Mouse (Mus musculus) neural tube, embryonic 10.5 days (tissue): ENCODE measurements around the gene Casq2.

Source experiments
- DNase-seq: peaks from one replicate; pipeline ENCODE4 v3.0.0-alpha.2; 2017; ENCODE audit warnings: low spot score; ENCODE audit errors: extremely low spot score

The Casq2 gene

DNA sequence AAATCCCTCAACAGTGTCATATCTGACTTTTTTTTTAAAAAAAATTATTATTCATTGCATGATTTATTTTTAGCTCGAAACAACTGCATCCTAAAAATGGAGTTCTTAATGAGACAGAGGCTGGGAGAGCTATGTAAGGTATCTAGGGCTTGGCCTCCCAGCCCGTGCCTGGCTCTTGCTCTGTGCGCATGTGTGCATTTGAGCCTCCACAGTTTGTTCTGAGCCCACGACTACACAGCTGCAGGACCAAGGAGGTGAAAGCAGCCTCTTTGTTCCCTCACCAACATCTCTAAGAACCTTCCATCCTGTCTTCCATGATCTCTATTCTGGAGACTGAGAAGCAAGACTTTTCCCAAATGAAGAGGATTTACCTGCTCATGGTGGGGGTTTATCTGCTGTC lies at the start of gene Casq2:
Casq2 (plus strand) TSS at position 133 of the 400 bp plus-strand sequence.
- no peak for DNase-seq

- no peak for DNase-seq
Observed at GRCm38 (mm10) chr3:102037806-102038205, 48.4 kb upstream of the Casq2 start.

DNA sequence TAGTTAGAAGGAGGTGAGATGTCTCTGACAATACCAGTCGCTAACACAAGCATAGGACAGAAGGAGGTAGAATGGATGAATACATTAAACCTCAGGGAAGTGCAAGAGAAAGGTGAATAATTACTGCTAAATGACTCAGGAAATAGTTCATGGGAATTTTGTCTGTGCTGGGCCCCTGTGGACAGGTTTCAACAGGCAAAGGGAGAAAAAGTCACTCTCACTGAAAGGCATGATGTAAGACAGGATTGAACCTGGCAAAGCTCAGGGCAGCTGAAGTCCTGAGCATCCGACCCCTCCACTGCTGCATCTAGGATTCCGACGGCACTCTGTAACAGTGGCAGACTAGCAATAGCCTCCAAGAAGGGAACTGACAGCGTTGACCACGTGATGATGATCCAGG lies 47.6 kb upstream of the Casq2 start:
- DNase-seq, result no peak

DNA sequence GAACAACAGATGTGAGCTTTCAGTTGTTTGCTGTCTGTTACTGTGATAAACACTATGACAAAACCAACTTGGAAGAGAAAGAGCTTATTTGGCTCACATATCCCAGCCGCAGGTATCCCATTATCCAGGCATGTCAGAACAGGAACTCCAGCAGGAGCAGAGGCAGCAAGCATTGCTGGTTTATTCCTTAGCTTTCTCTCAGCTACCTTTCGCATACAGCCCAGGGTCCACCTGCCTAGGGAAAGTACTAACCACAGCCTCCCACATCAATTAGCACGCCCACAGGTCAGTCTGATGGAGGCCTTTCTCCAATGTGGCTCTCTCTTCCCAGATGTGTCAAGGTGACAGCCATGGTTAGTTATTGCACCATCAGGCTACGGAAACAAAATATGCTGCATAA lies 44.6 kb upstream of the Casq2 start:
- DNase-seq, result no peak

DNA sequence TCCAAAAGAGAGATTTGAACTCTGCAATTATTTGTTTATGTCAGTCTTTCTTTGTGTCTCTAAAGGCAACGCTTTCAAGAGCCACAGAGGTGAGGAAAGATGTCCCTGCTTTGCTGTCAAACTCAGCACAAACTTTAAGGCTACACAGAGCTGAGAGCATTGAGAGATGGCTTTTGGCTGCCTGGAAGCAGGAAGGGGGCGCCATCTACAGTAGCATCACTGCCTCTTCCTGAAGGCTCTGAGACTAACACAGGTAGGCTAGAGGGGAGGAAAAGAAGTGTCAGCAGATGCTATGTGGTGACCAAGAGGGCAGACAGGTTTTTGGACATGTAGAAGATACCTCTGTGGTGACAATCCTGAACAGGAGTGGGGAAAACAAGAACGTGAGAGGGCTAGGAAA lies 41.1 kb upstream of the Casq2 start:
- DNase-seq, result no peak

- no peak for DNase-seq
Observed at GRCm38 (mm10) chr3:102047532-102047931, 38.7 kb upstream of the Casq2 start.

DNA sequence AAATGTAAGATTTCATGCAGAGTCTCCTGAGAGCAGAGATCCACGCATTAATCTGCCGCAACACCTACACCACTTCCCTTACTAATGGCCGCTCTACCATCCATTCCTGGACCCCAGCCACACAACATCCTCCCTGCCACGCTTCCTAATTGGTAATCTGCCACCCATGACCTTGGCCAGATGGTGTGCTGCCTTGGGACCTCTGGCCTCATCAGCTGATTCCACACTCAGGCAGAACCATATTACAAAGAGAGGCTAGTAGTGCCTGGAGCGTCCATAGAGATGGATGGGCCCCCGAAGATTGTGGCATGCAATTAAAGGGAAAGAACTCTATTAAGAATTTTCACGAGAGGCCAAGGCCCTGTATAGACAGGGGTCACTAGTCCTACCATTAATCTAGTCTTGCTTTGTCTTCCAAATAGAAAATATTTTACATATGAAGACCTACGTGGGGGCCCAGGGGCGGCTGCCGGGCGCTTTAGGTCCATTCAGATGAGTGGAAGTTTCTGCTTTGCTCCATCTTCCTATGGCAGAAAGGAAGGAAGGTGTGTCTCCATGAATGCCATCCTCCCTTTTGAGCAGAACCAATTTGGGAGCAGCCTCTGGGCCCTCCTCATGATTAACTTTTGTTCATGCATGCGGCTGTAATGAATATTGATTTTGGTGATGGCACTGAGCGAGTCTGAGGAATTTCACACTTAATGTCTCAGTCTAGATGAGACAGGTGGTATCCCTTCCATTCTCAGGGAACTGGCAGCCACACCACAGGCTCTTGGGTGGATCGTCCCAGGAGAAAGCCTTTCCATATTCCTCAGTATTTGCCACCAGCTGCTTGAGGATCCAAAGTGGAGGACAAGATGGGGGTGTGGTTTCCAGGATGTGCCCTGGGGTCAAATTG lies 36.8 kb upstream of the Casq2 start:
- peak; percentile 57 for DNase-seq

- no peak for DNase-seq
Observed at GRCm38 (mm10) chr3:102052036-102052435, 34.2 kb upstream of the Casq2 start.

GRCm38 (mm10) chr3:102053293-102053692 lies 32.9 kb upstream of the Casq2 start:
- DNase-seq, result no peak

DNA sequence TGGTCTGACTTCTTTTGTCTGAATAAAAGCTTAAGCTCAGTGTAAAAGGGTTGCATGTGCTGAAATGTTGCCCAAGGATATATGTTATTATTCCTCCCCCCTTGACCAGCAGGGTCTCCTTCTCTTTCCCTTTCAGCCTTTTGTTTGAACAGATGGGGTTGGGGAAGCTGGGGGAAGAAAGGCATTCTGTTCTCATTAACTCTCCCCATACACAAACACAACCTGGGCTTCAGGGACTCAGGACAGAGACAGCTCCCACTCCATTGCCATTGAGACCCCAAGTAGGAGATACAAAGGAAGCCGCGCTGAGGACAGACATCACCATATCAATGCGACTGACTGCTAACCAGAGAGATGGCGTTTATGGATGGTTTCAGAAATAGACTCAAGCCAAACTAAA lies 30.3 kb upstream of the Casq2 start:
- DNase-seq, result no peak

DNA sequence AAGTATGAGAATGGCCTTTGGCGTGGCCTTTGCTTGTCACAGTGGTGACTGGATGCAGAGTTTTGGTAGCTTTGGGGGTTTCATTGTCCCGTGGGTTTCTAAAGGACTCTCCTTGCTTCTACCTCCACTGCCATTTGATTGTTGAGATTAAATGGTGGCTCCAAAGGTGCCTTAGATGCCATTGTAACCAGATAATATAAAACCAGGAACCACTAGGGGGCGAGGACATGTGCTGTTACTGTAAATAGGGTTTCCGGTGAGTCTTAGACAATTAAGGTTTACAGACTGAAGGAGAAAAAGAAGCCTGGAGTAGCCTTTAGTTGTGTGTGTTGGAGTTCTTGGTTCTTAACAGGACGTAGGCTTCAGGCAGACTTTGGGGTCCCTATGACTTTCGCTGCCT lies 26.1 kb upstream of the Casq2 start:
- no peak for DNase-seq

DNA sequence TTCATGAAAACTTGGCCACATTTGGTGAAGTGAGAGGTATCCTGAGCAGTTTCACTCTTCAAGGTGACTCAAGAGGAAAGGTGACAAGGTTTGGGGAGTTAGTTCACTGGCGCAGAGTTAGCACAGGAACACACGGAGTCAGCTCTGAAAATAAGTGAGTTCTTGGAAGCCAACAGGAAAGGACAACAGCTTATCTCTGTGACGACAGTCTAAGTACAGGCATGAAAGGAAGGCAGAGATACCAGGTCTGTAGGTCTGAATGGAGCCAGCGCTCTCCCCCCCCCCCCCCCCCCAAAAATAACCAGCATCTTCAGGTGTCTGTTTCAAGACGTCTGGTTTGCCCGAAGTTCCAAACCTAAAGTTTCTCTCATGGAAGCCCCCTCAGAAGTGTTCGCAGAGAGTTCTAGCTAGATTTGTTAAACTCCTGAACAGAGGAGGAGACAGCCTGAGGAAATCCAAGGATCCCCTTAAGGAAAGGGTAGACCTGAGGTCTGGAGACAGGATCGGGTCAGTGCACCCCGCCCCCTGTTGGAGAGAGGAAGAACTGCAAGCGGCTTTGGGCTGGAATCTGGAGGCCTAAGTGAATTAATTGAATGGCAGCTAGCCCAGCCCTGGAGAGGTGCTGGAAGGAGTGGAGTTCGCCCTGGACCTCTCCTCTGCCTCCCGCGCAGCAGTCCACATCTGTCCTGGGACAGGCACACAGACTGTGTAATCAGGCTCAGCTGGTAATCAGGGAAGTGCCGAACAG lies 24.1 kb upstream of the Casq2 start:
- DNase-seq, result peak; percentile 73

DNA sequence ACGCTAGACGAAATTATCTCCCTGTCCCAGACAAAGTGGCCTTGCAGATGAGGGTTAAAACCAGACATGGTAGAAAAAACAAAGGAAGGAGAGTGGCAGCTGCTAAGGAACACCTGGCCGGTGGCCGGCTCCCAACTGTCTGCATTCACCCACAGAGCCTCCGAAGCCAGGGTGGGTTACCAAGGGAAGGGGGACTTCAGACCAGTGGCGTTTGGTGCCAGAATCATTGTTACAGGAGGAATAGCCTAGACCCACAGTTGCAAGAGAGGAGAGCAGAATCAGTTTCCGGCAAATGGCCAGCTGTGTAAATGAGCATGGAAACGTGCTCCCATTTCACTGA lies 23.6 kb upstream of the Casq2 start:
- DNase-seq, result no peak

DNA sequence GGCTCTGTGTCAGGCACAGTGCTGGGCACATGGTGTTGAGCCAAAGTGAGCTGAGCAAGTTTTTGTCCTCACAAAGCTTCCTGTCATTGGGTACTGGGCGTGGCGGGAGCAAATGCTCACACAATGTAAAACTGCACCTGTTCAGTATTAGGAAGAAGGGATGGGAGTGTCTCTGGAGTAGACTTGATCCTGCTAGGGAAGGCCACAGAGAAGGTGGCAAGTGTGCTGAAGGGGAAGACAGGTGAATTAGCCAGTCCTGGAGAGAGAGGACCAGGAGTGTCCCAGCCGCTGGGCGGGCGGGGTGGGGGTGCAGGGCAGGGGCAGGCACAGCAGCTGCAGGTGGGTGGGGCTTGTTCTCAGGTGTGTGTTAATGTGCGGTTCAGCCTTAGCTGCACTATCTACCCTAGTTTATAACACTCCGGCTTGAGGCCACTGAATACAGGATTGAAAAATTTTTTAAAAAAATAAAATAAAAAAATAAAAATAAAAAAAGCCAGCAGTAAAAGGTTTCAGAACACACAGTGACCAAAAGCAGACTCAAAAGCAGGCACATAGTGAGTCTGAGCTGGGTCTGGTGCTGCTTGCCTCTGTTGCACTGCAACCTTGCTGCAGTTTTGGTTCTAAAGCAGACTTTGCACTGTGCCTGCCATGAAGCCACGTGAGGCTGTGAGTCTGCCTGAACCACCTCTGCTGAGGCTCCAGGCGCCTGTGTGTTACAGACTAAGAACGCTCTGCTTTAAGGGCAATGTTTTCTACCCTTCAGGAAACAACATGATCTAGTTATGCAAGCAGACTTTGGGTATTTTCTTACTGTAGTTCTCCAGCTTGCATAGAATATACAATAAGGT lies 22.7 kb upstream of the Casq2 start:
- DNase-seq, result no peak

DNA sequence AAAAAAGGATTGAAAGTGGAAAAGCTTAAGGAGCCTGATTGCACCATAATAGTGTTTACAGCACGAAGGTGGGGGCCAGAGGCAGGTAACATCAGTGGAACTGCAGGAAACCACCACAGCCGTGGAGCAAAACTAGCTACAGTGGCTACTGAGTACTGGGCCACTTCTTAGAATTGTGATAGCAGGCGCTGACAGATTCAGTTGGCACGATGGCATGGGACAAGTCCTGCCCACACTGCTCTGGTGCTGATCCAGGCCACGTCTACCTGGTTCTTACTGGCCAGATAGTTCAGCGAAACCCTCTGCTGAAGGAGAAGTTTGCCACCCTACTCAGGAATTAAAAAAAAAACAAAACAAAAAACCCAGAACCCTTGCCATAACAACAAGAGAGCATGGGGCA lies 21.6 kb upstream of the Casq2 start:
- DNase-seq, result no peak

DNA sequence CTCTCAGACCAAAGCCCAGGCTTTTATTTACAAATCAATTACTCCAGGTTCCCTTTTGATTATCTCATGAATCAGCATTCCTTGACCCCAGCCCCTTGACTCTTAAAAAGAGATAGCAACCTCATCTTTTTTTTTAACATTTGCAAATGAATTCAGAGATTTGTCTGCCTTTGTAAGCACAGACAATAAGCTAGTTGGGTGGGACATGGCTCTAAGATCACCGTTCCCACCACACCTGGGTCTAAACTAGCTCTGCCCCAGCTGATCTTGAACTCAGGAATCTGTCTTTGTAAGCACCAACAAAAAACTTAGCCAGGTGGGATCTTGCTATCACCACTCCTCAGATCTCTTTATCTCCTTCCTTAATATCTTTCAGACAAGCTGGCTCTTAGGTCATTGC lies 18.9 kb upstream of the Casq2 start:
- no peak for DNase-seq

- DNase-seq, result no peak
Observed at GRCm38 (mm10) chr3:102067861-102068260, 18.4 kb upstream of the Casq2 start.

DNA sequence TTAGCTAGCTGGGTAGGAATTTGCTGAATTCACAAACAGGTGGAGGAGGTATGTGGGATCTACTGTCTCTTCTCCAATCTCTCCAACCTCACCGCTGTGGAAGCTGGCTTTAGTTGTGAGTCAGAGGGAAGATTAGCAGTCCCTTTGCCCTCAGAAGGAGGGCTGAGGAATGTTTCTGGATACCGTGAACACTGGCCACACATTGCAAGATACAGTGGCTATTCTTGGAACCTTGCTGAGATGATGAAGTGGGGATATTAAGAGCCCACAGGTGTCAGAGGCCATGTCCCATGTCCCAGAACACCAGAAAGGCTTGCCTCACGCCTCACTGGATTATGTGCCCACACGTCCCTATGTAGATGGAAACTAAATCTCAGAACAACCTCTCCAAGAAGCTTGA lies 17.0 kb upstream of the Casq2 start:
- DNase-seq, result no peak

- DNase-seq, result no peak
Observed at GRCm38 (mm10) chr3:102069686-102070085, 16.5 kb upstream of the Casq2 start.

DNA sequence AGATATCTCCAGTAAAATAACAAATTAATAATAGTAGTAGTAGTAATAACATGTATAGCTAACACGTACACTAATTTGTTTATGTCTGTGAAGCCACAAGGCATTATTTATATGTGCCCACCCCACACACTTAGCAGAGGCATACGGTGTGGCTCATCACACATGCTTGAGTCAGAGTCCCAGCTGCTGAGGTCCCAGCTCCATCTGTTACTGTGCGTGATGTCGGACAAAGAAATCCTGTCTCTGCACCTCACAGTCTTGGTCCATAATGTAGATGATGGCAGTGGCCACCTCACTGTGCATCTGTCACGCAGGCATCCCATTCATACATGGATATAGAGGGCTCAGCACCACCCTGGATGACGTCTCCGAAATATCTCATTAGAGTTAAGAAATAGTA lies 15.9 kb upstream of the Casq2 start:
- no peak for DNase-seq

- no peak for DNase-seq
Observed at GRCm38 (mm10) chr3:102071016-102071415, 15.2 kb upstream of the Casq2 start.

DNA sequence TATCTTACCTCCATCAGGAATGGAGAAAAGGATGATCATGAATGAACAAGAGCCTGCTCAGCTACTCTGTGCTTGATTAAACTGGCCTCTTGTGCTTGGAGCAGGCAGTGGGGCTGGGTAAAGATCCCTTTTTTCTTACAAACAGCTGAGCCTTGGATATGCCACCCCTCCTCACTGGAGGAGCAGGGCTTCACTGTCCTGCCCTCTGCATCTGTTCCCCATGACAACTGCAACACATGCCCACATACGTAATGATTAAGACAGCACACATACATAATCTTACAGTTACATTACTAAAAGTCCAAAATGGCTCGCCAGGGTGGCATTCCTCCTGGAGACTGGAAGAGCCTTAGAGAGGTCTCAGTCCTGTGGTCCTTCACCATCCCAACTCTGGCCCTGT lies 6.8 kb upstream of the Casq2 start:
- DNase-seq, result no peak
